Mouse (Mus musculus) right cerebral cortex, postnatal 25 days (tissue): ENCODE results near the gene Rfng.
"Not testable (repeated sequence)": the region's sequence is repeated elsewhere in the genome, so short reads cannot be mapped to it uniquely, and the experiment has no call there.

Experiments used
- DNase-seq: peaks from one replicate; pipeline ENCODE4 v3.0.0; 2022

Gene Rfng

GRCm38 (mm10) chr11:120784064-120784791 lies at the start of gene Rfng, which contains the start of gene Gps1:
TSS of gene Rfng (minus strand) at chr11:120784207.
TSS of gene Gps1 (plus strand) at chr11:120784272.
- DNase-seq: peak; percentile 85

GRCm38 (mm10) chr11:120832962-120833361 lies 49.0 kb upstream of the Rfng start:
- DNase-seq: not testable (repeated sequence)

- DNase-seq: no peak
Observed at GRCm38 (mm10) chr11:120831659-120832440, 47.8 kb upstream of the Rfng start.

DNA sequence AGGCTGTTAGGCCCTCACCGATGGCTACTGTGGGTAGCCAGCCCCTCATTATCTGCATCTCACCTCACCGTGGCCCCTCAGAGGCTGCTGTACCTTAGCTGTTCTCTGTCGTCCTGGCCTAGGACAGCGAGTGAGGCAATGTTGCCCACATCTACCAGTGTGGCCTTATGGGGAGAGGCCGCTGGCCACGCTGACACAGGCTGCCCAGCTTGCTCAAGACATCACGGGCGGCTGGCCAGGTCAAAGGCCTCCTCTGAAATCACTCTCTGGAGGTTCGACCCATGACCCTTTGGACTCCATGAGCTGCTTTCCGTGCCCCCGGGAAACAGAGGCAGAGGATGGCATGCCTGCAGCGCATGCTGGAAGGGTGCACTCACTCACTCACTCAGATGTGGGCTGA lies 46.7 kb upstream of the Rfng start:
- no peak for DNase-seq

- DNase-seq: no peak
Observed at GRCm38 (mm10) chr11:120829757-120830532, 45.9 kb upstream of the Rfng start.

GRCm38 (mm10) chr11:120828416-120828815 lies 44.4 kb upstream of the Rfng start:
- DNase-seq: no peak

GRCm38 (mm10) chr11:120826016-120826953 lies 42.3 kb upstream of the Rfng start:
- DNase-seq: no peak

DNA sequence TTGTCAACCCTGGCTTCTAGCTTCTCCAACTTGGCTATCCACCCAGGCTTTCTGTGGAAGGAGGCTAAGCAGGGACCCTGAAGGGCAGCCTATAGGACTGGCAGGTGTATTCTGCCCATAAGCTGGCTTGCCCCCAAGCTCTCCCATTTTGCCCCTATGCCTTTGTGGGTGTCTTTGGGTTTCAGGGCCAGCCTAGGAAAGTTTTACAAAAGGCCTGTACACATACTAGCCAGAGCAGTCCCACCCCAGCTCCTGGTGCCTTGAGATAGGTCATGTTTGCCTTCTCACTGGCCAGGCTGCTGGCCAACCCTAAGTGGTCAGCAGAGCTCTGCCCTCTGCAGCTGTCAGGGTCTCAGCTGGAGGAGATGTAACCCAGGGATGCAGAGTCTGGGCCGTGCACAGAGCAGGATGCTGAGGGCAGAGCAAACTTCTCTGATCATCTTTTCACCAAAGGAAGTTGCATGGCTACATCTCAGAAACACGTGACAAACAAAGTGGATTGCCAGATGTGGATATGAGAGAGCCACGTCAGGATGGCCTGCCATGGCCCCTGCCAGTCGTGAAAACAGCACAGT lies 41.4 kb upstream of the Rfng start:
- no peak for DNase-seq

DNA sequence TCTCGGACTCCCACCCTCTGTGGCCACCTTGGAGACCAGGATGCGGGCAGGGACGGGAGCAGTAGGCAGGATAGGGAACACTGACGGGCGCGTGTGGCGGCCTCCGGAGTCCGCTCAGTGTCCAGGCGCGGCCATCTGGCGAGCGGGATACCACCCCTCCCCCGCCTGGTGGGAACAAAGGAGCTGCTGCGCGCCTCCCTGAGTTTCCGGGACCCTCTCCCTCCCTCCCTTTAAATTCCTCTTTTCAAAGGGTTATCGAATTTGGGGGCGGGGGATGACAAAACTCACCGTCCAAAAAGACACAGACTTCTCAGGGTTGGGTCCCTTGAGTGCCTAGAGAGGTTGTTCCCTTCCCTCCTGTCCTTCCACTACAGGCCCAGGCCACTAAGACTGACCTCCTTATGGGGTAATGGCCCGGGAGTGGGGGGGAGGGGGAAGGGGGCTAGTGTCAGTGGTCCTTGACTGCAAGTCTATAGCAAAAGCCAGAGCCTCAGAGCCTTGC lies 40.8 kb upstream of the Rfng start:
- no peak for DNase-seq

GRCm38 (mm10) chr11:120823956-120824786 lies 40.2 kb upstream of the Rfng start, which contains the start of gene Fasn:
TSS of gene Fasn (minus strand) at chr11:120824547.
- peak; percentile 98 for DNase-seq

DNA sequence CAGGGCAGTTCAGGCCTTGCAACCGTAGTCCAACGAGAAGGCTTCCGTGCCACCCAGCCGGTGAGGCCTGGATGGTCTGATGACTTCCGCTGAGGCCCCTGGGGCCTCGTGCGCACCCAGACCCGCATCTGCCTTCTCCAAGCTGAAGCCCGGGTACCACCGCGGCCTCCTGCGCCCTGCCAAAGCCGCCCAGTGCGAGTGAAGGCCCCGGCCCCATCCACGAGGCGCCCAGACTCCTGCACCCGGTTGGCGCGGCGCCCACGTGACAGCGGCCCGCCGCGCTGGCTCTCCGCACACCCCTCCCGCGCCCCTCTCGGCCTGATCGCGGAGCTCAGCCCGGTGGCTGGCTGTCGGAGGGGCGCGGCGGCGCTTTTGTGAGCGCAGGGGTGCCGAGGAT lies 39.5 kb upstream of the Rfng start:
- DNase-seq: no peak

- no peak for DNase-seq
Observed at GRCm38 (mm10) chr11:120822831-120823550, 39.0 kb upstream of the Rfng start.

DNA sequence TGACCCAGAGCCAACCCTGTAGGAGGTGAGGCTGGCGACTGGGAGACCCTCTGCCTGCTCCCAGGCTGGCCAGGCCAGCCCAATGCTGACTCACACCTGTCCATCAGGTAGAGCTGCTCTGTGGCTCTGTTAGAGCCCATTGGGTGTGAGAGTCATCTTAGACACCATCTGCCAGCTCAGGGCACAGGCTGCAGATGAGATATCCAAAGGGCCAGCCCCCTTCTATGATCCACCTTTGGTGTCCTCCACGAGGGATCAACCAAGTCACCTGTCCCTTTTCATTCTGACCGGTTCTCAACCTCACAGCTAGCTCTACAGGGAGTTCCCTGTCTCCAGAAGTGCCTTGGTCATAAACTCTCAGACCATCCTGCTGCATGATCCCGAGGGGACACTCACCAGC lies 38.3 kb upstream of the Rfng start:
- DNase-seq: no peak

GRCm38 (mm10) chr11:120821076-120821922 lies 37.3 kb upstream of the Rfng start:
- DNase-seq: no peak

DNA sequence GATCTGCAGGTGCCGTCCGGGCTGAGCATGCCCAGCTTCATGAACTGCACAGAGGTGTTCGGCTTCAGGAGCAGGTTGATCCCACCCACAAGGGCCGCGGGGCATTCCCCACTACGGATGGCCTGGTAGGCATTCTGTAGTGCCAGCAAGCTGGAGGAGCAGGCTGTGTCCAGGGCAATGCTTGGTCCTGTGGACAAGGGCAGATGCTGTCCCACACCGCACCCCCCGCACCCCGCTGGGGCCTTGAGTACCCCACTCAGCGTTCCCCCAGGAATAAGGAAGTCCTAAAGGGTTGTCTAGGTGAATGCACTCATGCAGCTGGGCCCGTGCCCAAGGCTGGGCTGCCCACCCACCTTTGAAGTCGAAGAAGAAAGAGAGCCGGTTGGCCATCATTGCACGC lies 36.5 kb upstream of the Rfng start:
- DNase-seq: no peak

- no peak for DNase-seq
Observed at GRCm38 (mm10) chr11:120819556-120819955, 35.5 kb upstream of the Rfng start.

- DNase-seq: no peak
Observed at GRCm38 (mm10) chr11:120818251-120818650, 34.2 kb upstream of the Rfng start.

DNA sequence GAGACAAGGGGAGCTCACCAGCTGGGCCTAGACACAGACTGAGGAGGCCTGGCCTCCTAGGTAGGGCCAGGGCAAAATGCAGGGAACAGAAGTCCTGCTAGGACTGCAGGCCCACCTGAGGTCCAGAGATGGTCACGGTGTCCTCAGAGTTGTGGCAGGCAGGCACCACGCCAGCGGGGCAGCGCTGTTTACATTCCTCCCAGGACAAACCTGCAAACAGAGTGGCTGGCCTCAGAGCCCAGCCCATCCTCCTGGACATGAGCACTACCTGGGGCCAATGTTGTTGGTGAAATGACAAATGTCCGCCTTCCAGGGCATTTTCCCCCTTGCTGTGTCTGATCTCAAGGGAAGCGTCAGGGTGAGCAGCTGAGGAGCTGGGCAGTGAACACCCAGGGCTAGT lies 33.4 kb upstream of the Rfng start:
- no peak for DNase-seq

DNA sequence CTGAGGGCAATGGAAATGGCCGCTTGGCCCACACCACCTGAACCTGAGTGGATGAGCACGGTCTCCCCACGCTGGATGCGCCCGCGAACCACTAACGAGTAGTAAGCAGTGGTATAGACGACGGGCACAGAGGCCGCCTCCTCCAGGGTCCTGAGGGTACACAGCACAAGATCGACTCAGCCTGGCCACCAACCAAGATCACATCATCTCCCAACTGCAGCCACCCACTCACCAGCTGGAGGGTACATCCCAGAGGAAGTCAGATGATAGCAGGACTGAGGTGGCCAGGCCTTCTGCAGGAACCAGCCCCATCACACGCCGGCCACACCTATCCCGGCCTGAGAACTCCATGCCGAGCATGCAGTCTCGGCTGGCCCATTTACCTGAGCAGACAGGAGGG lies 28.1 kb upstream of the Rfng start:
- DNase-seq: no peak
